Mouse (Mus musculus) MN1 (cell line): ENCODE measurements at regions not wholly inside any gene's neighbourhood (a gene's known extent, or its start where the extent isn't known, plus 50 kb on each side); places are given as distances from the start of the nearest gene placed in this dataset.

Experiments used
- DNase-seq: peaks from one replicate; pipeline ENCODE4 v3.0.0-alpha.2; 2016; ENCODE audit warnings: low spot score

GRCm38 (mm10) chr2:159652243-159652642 is 681.7 kb downstream of the Gm826 start:
- no peak for DNase-seq

GRCm38 (mm10) chr2:159676845-159677244 is 657.1 kb downstream of the Gm826 start:
- no peak for DNase-seq

- DNase-seq = no peak
Measured at GRCm38 (mm10) chr2:159680641-159681040, 653.3 kb downstream of the Gm826 start.

- no peak for DNase-seq
Measured at GRCm38 (mm10) chr2:159703100-159703499, 630.9 kb downstream of the Gm826 start.

- DNase-seq = no peak
Measured at GRCm38 (mm10) chr2:159708141-159708540, 625.8 kb downstream of the Gm826 start.

GRCm38 (mm10) chr2:159714633-159715032 is 619.3 kb downstream of the Gm826 start:
- no peak for DNase-seq

GRCm38 (mm10) chr2:159718738-159719137 is 615.2 kb downstream of the Gm826 start:
- no peak for DNase-seq

- DNase-seq = no peak
Measured at GRCm38 (mm10) chr2:159725158-159726076, 608.5 kb downstream of the Gm826 start.

- no peak for DNase-seq
Measured at GRCm38 (mm10) chr2:159729301-159729700, 604.7 kb downstream of the Gm826 start.

- DNase-seq = no peak
Measured at GRCm38 (mm10) chr2:159730221-159730620, 603.7 kb downstream of the Gm826 start.

GRCm38 (mm10) chr2:159731305-159731704 is 602.7 kb downstream of the Gm826 start:
- DNase-seq = no peak

- DNase-seq = no peak
Measured at GRCm38 (mm10) chr2:159732413-159732812, 601.5 kb downstream of the Gm826 start.

GRCm38 (mm10) chr2:159734576-159734975 is 599.4 kb downstream of the Gm826 start:
- DNase-seq = no peak

GRCm38 (mm10) chr2:159755541-159756011 is 578.4 kb downstream of the Gm826 start:
- DNase-seq = no peak

GRCm38 (mm10) chr2:159760806-159761205 is 573.2 kb downstream of the Gm826 start:
- no peak for DNase-seq

- no peak for DNase-seq
Measured at GRCm38 (mm10) chr2:159763115-159763514, 570.8 kb downstream of the Gm826 start.
